Mouse (Mus musculus): ENCODE results near the gene Plcg1.
A peak's percentile ranks its signal among the peaks of the same experiment; 100 is the strongest.

Gene Plcg1

GRCm38 (mm10) chr2:160731117-160731838 lies at the start of gene Plcg1:
Plcg1 (plus strand) TSS chr2:160731300.
- DNase-seq (ENCODE audit: low spot score in 2 of 2): peak; percentile 92 to 94

GRCm38 (mm10) chr2:160700271-160700670 lies 30.8 kb upstream of the Plcg1 start:
- DNase-seq (ENCODE audit: low spot score in 2 of 2): peak; percentile 79 to 82

- DNase-seq (ENCODE audit: low spot score in 2 of 2): no peak
Measured at GRCm38 (mm10) chr2:160701603-160702002, 29.5 kb upstream of the Plcg1 start.

GRCm38 (mm10) chr2:160702824-160703223 lies 28.3 kb upstream of the Plcg1 start:
- DNase-seq (ENCODE audit: low spot score in 2 of 2): no peak

GRCm38 (mm10) chr2:160707673-160708072 lies 23.4 kb upstream of the Plcg1 start:
- DNase-seq (ENCODE audit: low spot score in 2 of 2): no peak

- no peak for DNase-seq (ENCODE audit: low spot score in 2 of 2)
Measured at GRCm38 (mm10) chr2:160715463-160716030, 15.6 kb upstream of the Plcg1 start.

GRCm38 (mm10) chr2:160717269-160717668 lies 13.8 kb upstream of the Plcg1 start:
- peak in 1 of 2 experiments; percentile 27 for DNase-seq (ENCODE audit: low spot score in 2 of 2)

- DNase-seq (ENCODE audit: low spot score in 2 of 2): no peak
Measured at GRCm38 (mm10) chr2:160718811-160719210, 12.3 kb upstream of the Plcg1 start.

- no peak for DNase-seq (ENCODE audit: low spot score in 2 of 2)
Measured at GRCm38 (mm10) chr2:160722714-160723113, 8.4 kb upstream of the Plcg1 start.

GRCm38 (mm10) chr2:160723613-160724375 lies 7.3 kb upstream of the Plcg1 start:
- DNase-seq (ENCODE audit: low spot score in 2 of 2): no peak

- DNase-seq (ENCODE audit: low spot score in 2 of 2): no peak
Measured at GRCm38 (mm10) chr2:160724536-160724935, 6.6 kb upstream of the Plcg1 start.

- DNase-seq (ENCODE audit: low spot score in 2 of 2): no peak
Measured at GRCm38 (mm10) chr2:160725877-160726864, 4.9 kb upstream of the Plcg1 start.

- DNase-seq (ENCODE audit: low spot score in 2 of 2): no peak
Measured at GRCm38 (mm10) chr2:160728972-160729371, 2.1 kb upstream of the Plcg1 start.

GRCm38 (mm10) chr2:160729436-160729835 lies 1.7 kb upstream of the Plcg1 start:
- no peak for DNase-seq (ENCODE audit: low spot score in 2 of 2)

- no peak for DNase-seq (ENCODE audit: low spot score in 2 of 2)
Measured at GRCm38 (mm10) chr2:160729851-160730796, 976 bp upstream of the Plcg1 start.

- DNase-seq (ENCODE audit: low spot score in 2 of 2): no peak
Measured at GRCm38 (mm10) chr2:160730797-160731116, 343 bp upstream of the Plcg1 start.

- DNase-seq (ENCODE audit: low spot score in 2 of 2): peak; percentile 77 to 81
Measured at GRCm38 (mm10) chr2:160731839-160732261, 750 bp downstream of the Plcg1 start.

- no peak for DNase-seq (ENCODE audit: low spot score in 2 of 2)
Measured at GRCm38 (mm10) chr2:160732420-160732995, 1.4 kb downstream of the Plcg1 start.

- no peak for DNase-seq (ENCODE audit: low spot score in 2 of 2)
Measured at GRCm38 (mm10) chr2:160733131-160733531, 2.0 kb downstream of the Plcg1 start.

GRCm38 (mm10) chr2:160734331-160734730 lies 3.2 kb downstream of the Plcg1 start:
- DNase-seq (ENCODE audit: low spot score in 2 of 2): no peak
